Mouse (Mus musculus) cerebral cortex, adult 2 months (tissue): Measurements from ENCODE around the gene Cebpe.

Source experiments
- WGBS: fragments of 180-500 bp; shearing (Covaris S2); methylation state at CpG from one replicate; pipeline ENCODE4 v1.1.7; 2018; 5-methylcytosine and 5-hydroxymethylcytosine counted together

Gene Cebpe

DNA sequence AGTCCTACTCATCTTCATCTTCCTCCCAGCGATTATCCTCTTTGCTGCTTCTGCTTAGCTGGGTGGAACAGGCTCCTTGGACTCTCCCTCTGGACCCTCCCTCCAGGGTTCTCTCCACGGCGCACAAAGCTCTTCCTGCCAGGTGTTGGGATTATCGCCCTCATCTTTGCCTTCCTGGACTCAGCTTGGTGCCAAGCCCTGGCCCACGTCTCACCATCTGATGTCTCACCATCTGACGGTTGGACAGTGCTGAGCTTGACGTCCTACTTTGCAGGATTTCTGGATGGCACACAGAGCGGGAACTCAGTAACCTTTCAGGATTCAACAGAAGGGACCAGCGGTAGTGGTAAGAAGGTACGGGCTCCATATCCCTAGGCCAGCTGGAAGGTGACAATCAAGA is 9.7 kb upstream of the Cebpe start:
- 60% methylated on average over 10 of the region's 10 CpGs for WGBS

DNA sequence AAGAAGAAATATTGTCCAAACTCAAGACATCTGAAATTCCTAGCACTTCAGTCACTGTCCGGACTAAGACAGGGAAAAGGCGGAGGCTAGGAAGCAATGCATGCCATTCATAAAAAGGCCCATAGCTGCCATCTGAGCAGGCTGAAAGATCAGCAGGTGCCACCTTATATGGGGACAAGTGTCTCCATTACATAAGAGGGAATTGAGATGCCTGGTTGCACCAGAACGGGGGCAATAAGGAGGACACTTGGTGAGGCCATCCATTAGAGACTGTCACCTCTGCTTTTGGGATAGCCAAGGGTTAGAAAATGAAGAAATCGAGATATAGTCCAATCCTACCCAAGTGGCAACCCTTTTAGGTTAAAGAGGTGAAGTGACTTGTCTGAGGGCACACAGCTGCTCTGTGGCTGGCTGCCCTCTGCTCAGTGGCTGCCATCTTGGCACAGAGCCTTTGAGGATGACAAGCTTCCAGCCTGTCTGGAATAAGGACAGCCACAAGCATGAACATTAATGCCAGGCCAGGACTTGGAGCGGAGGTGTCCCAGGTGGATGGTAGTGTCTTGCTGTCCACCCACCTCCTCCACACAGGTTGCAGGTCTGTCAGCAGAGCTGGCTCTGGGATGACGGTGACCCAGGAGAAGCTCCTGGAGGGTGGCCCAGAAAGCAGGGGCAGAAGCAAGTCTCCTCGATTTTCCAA is 8.8 kb upstream of the Cebpe start:
- WGBS = 91% methylated on average over 7 of the region's 7 CpGs

- WGBS = 94% methylated on average over 11 of the region's 11 CpGs
Observed at GRCm38 (mm10) chr14:54720041-54720440, 8.1 kb upstream of the Cebpe start.

GRCm38 (mm10) chr14:54715402-54715801 is 3.4 kb upstream of the Cebpe start:
- 46% methylated on average over 1 of the region's 1 CpGs for WGBS

- WGBS = 1% methylated on average over 15 of the region's 15 CpGs
Observed at GRCm38 (mm10) chr14:54714617-54715081, 2.7 kb upstream of the Cebpe start.

- WGBS = under 1% methylated on average over 13 of the region's 13 CpGs
Observed at GRCm38 (mm10) chr14:54714121-54714520, 2.1 kb upstream of the Cebpe start.

GRCm38 (mm10) chr14:54712861-54713260 is 887 bp upstream of the Cebpe start:
- 73% methylated on average over 8 of the region's 8 CpGs for WGBS

DNA sequence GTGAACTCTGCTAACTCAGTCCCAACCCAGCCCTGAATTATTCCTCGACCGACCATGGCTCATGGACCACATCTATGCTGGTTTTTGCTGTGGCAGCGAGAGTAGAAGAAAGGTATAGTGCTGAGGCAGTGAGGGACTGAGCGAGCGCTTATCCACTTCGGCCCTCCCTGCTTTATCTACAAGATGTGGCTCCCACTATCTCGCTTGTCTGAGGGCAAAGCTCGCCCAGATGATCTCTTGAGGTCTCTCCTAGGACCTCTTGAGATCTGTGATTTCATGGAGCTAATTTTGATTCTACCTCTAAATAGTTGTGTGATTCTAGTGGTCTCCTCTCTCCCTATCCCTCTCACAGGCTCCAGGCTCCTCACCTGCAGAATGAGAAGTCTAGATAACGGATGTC is 2.9 kb downstream of the Cebpe start:
- WGBS = 92% methylated on average over 9 of the region's 9 CpGs

- whole genome bisulfite sequencing = 72% methylated on average over 17 of the region's 17 CpGs
Observed at GRCm38 (mm10) chr14:54706589-54707320, 5.2 kb downstream of the Cebpe start.

GRCm38 (mm10) chr14:54705844-54706243 is 6.1 kb downstream of the Cebpe start:
- 71% methylated on average over 5 of the region's 5 CpGs for WGBS

- 73% methylated on average over 10 of the region's 10 CpGs for WGBS
Observed at GRCm38 (mm10) chr14:54703207-54703606, 8.8 kb downstream of the Cebpe start.

DNA sequence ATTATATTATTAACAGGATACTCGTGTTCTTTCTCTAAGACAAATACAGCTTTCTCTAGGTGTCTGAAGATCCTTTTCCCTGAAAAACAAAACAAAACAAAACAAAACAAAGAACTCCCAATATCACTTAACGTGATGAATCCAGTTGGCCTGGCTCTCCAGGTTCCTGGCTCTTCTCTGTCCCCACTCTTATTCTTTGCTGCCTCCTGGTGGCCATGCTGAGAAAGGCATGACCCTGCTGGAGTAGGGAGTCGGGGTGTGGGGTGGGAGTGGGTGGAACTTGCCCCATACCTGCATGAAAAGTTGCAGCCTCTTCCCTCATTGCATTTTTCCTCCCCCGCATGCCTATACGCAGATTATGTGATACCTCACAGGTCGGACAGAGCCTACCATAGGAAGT is 10.7 kb downstream of the Cebpe start:
- WGBS = 15% methylated on average over 6 of the region's 6 CpGs

DNA sequence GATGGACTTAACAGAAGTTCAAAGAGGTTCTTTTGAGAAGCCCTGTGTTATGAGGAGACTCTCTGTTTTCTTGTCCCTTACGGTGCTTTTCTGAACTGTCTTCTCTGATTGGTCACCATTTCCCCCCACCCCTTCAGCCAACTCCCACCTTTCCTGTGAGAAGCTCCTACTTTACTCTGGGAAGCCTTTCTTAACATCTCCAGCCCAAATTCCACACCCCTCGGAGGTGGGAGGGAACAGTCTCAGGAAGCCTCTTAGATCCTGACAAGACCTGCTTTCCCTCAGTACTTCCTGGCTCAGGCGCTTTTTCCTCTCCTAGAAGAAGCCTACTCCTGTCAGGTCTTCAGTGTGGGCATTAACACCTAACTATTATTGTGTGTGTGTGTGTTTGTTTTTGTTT is 12.4 kb downstream of the Cebpe start:
- 61% methylated on average over 3 of the region's 3 CpGs for WGBS

DNA sequence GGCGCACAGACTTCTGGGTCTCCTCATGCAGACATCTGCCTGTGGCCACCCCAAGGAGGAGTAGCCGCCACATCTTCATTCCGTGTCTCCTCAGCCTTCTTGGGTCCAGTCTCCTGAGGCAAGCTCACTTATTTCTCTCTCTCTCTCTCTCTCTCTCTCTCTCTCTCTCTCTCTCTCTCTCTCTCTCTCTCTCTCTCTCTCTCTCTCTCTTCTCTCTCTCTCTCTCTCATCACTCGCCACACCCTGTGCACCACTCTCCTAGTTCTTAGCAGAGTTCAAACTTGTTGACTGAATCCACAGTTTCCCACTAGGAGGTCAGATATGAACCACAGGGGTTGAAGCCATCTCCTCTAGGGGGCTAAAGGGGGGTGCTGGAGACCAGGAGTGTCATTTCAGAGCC is 13.2 kb downstream of the Cebpe start, which contains the start of gene Gm29776:
Gene Gm29776, minus strand, starts transcription at position 101 of the 400 bp plus-strand sequence.
- 86% methylated on average over 4 of the region's 4 CpGs for WGBS

GRCm38 (mm10) chr14:54696752-54697151 is 15.2 kb downstream of the Cebpe start:
- WGBS = 89% methylated on average over 4 of the region's 4 CpGs

DNA sequence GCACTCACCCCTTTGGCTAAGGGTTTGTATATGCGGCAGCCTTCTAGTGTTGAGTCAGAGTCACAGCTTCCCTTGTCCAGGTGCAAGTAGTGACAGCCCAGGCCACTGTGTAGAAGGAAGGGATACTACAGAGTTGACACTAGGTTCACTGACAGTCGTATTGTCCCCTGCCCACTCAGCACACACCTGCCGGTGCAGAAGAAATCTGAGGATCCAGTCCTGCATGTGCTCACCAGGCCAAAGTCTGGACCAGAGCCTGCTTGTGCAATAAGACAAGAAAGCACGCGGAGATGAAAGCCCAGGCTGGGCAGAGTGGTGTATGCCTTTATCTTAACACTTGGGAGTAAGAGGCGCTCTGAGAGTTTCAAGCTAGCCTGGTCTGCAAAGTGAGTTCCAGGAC is 16.9 kb downstream of the Cebpe start:
- 83% methylated on average over 6 of the region's 6 CpGs for WGBS

DNA sequence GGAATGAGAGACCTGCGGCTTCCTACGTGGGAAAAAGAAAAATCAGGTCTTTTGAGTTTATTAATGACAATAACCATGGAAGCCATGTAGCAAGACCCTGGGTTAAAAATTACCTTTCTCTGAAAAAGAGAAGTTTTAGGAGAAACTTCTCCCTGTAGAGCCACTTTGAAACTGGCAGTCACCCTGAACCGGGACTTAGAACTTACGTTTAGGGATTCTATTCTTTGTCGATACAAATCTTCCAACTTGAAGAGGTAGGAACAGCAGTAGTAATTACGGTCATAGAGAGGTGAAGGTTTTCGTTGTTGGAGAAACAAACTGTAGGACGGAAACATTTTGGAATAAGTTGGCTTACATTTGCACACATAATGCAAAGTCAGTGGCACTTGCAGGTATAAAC is 24.7 kb downstream of the Cebpe start:
- 2% methylated on average over 8 of the region's 8 CpGs for WGBS

DNA sequence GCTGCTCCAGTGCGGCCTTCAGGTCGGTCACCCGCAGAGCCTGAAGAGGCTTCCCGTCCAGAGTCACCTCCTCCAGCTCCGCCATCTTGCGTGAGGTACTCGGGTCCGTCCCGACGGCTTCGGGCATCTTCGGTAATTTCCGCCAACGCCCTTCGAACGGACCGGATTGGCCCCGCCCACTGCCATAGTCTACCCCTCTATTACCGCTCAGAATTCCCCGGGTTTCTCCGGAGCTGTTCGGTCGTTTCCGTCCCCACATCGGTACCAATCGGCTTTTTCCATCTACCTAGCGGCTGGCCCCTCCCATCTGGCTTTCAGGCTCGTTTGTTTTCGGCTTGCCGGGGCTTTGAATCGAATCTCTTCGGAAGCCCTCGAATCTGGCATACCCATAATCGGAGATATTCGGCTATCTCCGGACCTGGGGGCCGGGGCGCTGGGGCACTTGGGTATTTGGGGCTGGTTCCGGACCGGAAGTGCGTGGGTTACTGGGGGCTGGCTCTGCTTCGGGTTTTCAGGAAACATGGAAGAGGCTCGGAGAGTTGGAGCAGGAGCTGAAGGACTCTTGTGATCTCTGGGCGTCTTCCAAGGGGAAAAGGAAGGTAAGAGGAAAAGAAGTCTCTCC is 25.3 kb downstream of the Cebpe start, which contains the start of gene Acin1:
Gene Acin1, minus strand, starts transcription at position 410 of the 622 bp plus-strand sequence.
- WGBS = under 1% methylated on average over 44 of the region's 44 CpGs

DNA sequence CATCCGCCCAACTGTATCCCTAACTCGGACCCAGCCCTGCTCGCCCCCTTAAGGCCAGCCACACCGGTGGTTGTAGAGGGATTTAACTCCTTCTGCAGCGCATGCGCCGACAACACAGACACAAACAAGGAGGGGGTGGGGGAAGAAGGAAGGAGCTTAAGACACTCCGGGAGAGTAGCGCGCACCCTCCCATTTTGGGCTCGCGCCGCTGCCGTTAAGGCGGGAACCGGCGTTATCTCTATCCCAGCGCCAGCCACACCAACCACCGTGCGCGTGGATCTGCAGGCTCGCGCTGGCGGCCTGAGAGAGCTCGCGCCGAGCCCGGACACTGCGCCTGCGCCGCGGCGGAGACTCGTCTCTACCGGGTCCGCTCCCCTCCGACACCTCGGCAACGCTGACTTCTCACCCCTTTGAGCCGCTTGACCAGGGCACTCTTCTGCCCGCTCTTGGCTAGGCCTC is 25.9 kb downstream of the Cebpe start, which contains the start of gene 1700123O20Rik:
Gene 1700123O20Rik, plus strand, starts transcription at position 154 of the 459 bp plus-strand sequence.
- WGBS = 1% methylated on average over 41 of the region's 41 CpGs

GRCm38 (mm10) chr14:54685471-54685870 is 26.5 kb downstream of the Cebpe start:
- WGBS = 3% methylated on average over 8 of the region's 8 CpGs

GRCm38 (mm10) chr14:54682396-54682795 is 29.6 kb downstream of the Cebpe start:
- WGBS = 68% methylated on average over 3 of the region's 3 CpGs

GRCm38 (mm10) chr14:54678657-54679304 is 33.2 kb downstream of the Cebpe start:
- WGBS = 84% methylated on average over 16 of the region's 16 CpGs
